Mouse (Mus musculus): Measurements from ENCODE around the gene Crygd. TPM values are rescaled to one million over a fixed set of nuclear protein-coding genes. Genes with fewer than 3 reads are reported as not detected.

The Crygd gene
- not detected for polyA plus RNA-seq (2017; shearing (Covaris generic))

GRCm38 (mm10) chr1:65063352-65063751, at the start of gene Crygd:
Gene Crygd, minus strand, starts transcription at chr1:65063452.

GRCm38 (mm10) chr1:65103273-65103672, 40.0 kb upstream of the Crygd start, which contains the start of gene Cryga:
Gene Cryga, minus strand, starts transcription at chr1:65103373.

GRCm38 (mm10) chr1:65082188-65082587, 18.9 kb upstream of the Crygd start, which contains the start of gene Crygb:
Gene Crygb, minus strand, starts transcription at chr1:65082288.

GRCm38 (mm10) chr1:65073589-65073988, 10.3 kb upstream of the Crygd start, which contains the start of gene Crygc:
Gene Crygc, minus strand, starts transcription at chr1:65073689.

GRCm38 (mm10) chr1:65050952-65051351, 12.3 kb downstream of the Crygd start, which contains the start of gene Cryge:
Gene Cryge, minus strand, starts transcription at chr1:65051149.

GRCm38 (mm10) chr1:65032641-65033040, 30.6 kb downstream of the Crygd start, which contains the start of gene Akr1cl:
Gene Akr1cl, minus strand, starts transcription at chr1:65032759.

Other genes with a start within 250 kb of the Crygd start
- gene Plekhm3, start 106.6 kb downstream of the Crygd start, polyA plus RNA-seq (2017; shearing (Covaris generic)) = 14.8 TPM
- gene Akr1cl, start 30.7 kb downstream of the Crygd start, polyA plus RNA-seq (2017; shearing (Covaris generic)) = 0.23 TPM
- not detected for gene Cryge, start 12.3 kb downstream of the Crygd start, polyA plus RNA-seq (2017; shearing (Covaris generic))
- not detected for gene Crygc, start 10.2 kb upstream of the Crygd start, polyA plus RNA-seq (2017; shearing (Covaris generic))
- not detected for gene Crygb, start 18.8 kb upstream of the Crygd start, polyA plus RNA-seq (2017; shearing (Covaris generic))
- gene Cryga, start 39.9 kb upstream of the Crygd start, polyA plus RNA-seq (2017; shearing (Covaris generic)) = not detected
- not detected for gene Gm28845, start 56.1 kb upstream of the Crygd start, polyA plus RNA-seq (2017; shearing (Covaris generic))
- not detected for gene D630023F18Rik, start 59.8 kb upstream of the Crygd start, polyA plus RNA-seq (2017; shearing (Covaris generic))
- 16.9 TPM for gene Idh1, start 123.0 kb upstream of the Crygd start, polyA plus RNA-seq (2017; shearing (Covaris generic))
- 32.1 TPM for gene Pikfyve, start 123.2 kb upstream of the Crygd start, polyA plus RNA-seq (2017; shearing (Covaris generic))
- gene Pth2r, start 218.6 kb upstream of the Crygd start, polyA plus RNA-seq (2017; shearing (Covaris generic)) = not detected

Data from inflammation-experienced regulatory T-cells, adult 16 weeks (primary cell).